Mouse (Mus musculus) testis, postnatal 14 days (tissue): ENCODE measurements around the gene Eno2.
A peak's percentile ranks its signal among the peaks of the same experiment; 100 is the strongest.
"Not testable (repeated sequence)": the region's sequence is repeated elsewhere in the genome, so short reads cannot be mapped to it uniquely, and the experiment has no call there.

Experiments used
- DNase-seq: peaks from one replicate; pipeline ENCODE4 v3.0.0; 2021; ENCODE audit warnings: low spot score

Gene Eno2

GRCm38 (mm10) chr6:124805341-124806321 is 36.2 kb upstream of the Eno2 start:
- DNase-seq, result peak; percentile 87

- DNase-seq, result no peak
Observed at GRCm38 (mm10) chr6:124804341-124804740, 34.9 kb upstream of the Eno2 start.

- not testable (repeated sequence) for DNase-seq
Observed at GRCm38 (mm10) chr6:124803691-124804090, 34.2 kb upstream of the Eno2 start.

DNA sequence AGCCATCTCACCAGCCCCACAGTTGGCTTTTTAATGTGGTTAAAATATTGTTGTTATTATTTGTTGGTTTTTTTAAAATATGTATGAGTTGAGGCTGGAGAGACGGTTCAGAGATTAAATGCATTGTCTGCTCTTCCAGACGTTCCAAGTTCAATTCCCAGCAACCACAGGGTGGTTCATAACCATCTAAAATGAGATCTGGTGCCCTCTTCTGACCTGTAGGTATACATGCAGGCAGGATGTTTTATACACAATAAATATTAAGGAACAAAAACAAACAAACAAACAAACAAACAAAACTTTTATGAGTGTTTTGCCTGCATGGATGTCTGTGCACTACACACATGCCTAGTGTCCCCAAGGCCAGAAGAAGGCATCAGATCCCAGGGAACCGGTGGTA is 33.6 kb upstream of the Eno2 start:
- DNase-seq, result no peak

DNA sequence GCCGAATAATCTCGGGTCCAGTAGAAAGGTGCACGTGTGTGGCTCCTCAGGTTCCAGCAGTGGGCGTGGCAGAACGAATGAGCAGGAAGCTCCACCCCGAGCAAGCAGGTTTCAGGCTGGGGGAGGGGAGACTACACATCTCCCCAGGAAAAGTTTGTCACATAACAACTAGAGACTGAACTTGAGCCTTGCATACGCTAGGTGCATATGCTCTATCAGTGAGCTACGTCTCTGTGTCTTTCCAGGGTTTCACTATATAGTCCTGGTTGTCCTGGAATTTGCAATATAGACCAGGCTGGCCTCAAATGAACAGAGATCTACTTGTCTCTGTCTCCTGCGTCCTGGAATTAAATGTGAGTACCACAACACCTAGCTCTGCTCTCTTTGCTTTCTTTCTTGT is 32.9 kb upstream of the Eno2 start:
- DNase-seq, result not testable (repeated sequence)

DNA sequence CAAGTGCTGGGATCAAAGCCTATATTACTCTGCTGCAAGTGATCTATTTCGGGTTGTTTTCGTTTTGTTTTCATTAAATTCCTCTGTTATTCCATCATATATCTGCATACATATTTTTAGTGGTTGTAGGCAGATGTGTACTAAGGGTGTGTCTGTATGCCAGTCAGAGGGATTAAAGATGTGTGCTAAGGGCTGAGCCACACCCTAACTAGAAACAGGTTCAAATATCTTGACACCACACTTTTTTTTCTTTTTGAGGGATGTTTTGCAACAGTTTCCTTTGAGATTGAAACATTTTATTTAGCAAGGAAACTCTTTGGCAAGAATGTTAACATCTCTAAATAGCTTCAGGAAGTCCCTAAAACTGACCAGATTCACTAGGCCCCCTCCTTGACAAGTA is 26.7 kb upstream of the Eno2 start:
- no peak for DNase-seq

DNA sequence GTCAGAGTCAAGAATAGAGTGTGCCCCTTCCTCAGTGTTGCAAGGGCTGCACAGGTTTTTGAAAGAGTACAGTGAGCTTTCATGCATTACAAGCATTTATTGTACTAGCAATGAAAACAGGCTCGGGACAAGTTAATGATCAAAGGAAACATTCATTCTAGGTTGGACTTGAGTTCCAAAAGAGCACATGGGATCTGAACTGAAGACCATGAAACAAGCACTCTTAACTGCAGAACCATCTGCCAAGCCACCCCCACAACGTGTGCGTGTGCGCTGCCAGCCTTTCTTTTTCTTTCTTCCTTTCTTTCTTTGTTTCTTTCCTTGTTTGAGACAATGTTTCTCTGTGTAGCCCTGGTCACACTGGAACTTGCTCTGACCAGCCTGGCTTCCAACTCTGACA is 26.3 kb upstream of the Eno2 start:
- DNase-seq, result no peak

DNA sequence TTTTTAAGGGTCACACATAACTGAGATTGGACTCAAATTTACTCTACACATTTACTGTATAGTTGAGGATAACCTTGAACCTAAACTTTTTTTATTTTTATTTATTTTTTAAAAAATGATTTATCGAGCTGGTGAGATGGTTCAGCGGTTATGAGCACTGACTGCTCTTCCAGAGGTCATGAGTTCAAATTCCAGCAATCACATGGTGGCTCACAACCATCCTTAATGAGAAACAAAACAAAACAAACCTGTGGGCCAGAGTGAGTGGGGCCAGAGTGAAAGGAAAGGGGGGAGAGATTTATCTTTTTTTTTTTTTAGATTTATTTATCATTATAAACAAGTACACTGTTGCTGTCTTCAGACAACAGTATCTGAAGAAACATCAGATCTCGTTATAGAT is 22.4 kb upstream of the Eno2 start:
- DNase-seq, result no peak

- no peak for DNase-seq
Observed at GRCm38 (mm10) chr6:124790121-124790520, 20.6 kb upstream of the Eno2 start.

- DNase-seq, result no peak
Observed at GRCm38 (mm10) chr6:124789519-124789918, 20.0 kb upstream of the Eno2 start.

DNA sequence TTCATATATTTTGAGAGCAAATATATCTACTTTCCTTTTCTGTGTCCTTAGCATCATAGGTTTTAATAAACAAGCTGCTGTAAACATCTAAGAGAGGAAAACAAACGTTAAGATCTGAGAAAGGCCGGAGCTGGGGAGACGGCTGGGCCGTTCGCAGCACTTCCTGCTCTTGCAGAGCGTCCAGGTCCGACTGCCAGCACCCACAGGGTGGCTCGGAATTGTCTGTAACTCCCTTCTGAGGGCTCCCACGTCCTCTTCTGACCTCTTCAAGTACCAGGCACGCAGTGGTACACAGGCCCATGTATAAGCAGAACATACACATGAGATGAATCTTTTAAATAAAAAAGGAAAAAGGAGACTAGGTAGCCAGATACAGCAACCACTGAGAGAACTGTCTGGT is 18.2 kb upstream of the Eno2 start:
- DNase-seq, result no peak

DNA sequence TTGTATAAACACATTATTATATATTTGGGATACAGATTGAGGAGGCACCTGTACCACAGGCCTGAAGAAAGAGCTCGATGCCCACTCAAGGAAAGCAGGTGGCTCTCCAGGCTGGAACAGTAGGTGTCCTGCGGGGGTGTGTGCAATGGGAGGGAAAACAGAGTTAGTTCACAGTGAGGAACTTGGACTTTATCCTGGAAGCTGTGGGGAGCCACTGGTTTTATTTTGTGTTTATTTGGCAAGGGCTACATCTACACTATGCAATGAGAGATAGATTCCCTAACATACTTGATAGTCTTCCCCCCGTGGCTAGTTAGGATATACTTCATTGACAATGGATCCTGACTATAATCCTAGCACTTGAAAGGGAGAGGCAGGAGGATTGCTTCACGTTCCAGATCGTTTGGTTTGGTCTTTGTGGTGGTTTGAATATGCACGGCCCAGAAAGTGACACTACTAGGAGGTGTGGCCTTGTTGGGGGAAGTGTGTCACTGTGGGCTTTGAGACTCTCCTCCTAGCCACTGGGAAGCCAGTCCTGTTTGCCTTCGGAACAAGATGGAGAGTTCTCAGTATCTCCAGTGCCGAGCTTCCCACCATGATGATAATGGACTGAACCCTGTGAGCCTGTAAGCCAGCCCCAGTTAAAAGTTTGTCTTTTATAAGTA is 17.4 kb upstream of the Eno2 start:
- DNase-seq, result no peak

DNA sequence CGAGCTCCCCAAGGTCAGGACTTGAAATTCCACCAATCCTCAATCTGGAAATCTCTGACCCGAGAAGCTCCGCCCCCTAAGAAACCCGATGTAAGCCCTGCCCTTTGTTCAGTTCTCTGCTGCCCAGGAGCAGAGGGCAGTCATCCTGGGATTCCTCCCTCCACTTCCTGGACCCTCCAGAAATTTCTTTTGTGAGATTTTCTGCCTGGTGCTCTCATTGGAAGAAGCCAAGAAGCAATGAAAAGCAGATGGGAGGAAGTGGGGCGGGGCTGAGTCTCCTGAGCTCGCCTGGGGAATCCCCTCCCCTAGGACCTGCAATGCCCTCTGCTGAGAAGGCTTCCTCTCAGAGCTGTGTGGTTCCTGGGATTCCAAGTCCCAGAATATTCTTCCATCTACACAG is 13.0 kb upstream of the Eno2 start:
- no peak for DNase-seq

DNA sequence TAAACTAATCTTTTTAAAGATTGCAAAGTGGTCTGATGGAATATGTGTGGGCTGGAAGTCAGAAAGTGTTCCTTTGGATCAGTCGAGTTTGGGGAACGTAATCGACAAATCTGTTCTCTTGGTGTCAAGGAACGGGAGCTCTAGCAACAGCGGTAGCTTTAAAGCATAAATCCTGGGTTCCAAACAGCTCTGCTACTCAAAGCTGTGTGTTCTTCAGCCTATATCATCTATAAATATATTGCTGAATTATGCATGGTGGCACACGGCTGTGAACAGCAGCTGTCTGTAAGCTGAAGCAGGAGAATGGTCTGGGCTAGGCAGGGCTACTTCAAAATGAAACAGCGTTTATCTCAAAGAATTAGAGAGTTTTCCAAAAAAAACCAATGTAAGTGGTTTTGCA is 11.4 kb upstream of the Eno2 start:
- no peak for DNase-seq

DNA sequence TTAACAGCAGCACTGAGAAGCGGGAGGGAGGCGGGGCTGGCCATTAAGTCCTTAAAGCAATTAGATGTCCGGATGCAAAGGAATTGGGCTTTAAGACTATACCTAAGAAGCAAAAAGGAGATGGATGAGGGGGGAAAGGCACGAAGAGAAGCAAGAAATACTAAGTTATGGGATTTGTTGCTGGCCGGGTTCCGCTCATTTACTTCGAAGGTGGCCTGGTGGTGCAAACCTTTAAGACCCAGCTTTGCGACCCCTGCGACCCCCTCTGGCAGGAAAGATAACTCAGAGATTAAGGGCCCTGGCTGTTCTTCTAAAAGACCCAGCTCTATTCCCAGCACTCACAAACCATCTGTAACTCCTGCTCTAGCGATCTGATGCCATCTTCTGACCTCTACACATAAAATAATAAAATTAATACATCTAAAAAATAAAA is 10.5 kb upstream of the Eno2 start:
- DNase-seq, result no peak

DNA sequence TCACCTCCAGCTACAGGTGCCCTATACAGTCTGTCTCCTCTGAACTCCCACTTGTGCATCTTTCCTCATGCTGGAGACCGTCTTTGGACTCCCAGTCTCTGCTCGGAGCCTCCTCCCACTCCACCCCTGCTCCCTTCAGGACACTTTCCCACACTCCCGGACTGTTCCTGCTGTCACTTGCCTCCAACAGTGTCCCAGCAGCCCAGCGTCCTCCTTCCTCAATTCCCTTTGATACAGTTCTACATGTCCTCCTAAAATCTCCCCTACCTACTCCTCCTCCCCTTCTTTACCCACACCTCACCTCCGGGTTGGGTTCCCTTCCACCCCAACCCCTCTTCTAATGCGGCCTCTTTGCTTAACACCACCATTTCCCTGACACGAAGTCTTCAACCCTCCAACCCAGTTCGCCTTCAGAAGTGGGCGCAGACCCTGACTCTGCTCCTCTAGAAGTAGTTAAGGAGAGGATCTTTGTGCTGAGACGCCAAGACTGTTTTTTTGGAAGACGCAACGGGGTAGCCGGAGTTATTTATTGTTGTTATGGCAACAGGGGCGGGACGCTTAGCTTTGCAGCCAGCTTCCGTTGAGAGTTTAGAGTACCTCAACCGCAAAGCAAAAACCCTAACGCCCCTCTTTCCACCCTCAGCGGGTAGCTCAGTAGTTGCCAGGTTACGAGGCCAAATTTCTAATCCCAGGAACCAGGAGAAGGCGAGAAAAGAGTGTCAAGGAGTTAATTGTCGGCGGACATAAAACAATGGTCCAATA is 9.9 kb upstream of the Eno2 start, which contains the start of gene Lrrc23:
Gene Lrrc23, minus strand, starts transcription at position 506 of the 762 bp plus-strand sequence.
- no peak for DNase-seq

DNA sequence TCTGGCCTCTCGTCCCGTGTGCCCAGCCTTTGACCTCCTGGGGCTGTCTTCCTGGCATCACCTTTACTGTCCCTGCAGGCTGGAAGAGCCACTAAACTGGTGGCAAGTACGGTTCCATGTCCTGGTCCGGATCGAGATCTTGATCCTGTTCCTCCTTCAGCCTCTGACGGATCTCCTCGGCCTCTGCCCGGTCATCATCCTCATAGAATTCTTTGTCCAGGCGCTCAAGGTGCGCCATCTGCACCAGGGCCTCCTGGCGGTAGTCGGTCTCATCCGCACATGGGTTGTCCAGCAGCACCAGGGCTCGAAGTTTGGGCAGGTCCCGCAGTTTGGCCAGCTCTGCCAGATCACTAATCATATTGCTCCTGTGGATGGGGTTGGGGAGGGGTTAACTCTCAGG is 1.0 kb upstream of the Eno2 start:
- no peak for DNase-seq

DNA sequence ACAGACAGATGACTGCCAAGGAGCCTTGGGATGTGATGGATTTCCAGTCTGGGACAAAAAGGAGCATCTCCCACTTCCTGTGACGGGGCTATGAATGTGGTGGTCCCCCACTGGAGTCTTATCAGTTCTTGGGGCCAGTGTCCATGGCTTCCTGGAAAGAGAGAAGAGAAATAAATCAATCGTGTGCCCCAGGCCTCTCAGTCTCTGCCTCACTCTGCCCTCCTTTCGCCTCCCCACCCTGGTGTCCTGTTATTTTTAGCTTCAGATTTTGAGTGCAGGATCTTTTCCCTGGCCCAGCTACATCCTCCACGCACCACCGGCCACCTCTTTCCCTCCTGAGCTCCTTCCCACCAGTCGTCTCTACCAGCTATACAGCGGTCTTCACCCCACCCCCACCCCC is 540 bp upstream of the Eno2 start:
- no peak for DNase-seq

- no peak for DNase-seq
Observed at GRCm38 (mm10) chr6:124768704-124769044, 799 bp downstream of the Eno2 start.

GRCm38 (mm10) chr6:124767920-124768703 is 1.4 kb downstream of the Eno2 start:
- DNase-seq, result no peak

- DNase-seq, result no peak
Observed at GRCm38 (mm10) chr6:124767536-124767919, 1.9 kb downstream of the Eno2 start.

DNA sequence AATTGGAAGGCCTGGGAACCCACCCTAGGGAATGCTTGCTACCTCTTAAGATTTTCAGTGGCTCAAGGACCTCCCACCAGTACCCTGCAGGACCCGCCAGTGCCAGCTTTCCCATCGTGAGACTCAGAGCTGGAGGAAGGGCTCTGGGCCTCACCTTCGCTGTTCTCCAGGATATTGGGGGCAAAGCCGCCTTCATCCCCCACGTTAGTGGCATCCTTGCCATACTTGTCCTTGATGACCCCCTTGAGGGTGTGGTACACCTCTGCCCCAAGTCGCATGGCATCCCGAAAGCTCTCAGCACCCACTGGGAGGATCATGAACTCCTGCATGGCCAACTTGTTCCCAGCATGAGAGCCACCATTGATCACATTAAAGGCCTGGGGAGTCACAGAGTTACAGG is 3.5 kb downstream of the Eno2 start:
- DNase-seq, result no peak
